Mouse (Mus musculus) olfactory bulb, adult 2 months (tissue): Measurements from ENCODE around the gene 4930578C19Rik. TPM values are rescaled to one million over a fixed set of nuclear protein-coding genes. Genes with fewer than 3 reads are reported as not detected.
"Not testable (repeated sequence)": the region's sequence is repeated elsewhere in the genome, so short reads cannot be mapped to it uniquely, and the experiment has no call there.

Source experiments
- H3K27ac ChIP-seq: fragments of 200-500 bp; 2 replicates; pipeline ENCODE4 v1.5.1; 2012; ENCODE audit warnings: low read depth, low read length; ENCODE audit not compliant: insufficient read depth
- H3K4me1 ChIP-seq: fragments of 200-500 bp; 2 replicates; pipeline ENCODE4 v1.6.1; 2012; ENCODE audit warnings: low read length; ENCODE audit not compliant: control insufficient read depth, insufficient read depth
- H3K4me3 ChIP-seq: fragments of 200-500 bp; 2 replicates; pipeline ENCODE4 v1.5.1; 2012; ENCODE audit warnings: mild to moderate bottlenecking, low read depth, low read length, moderate library complexity; ENCODE audit not compliant: insufficient read depth
- CTCF ChIP-seq: fragments of 200-500 bp; IDR thresholded peaks from 2 replicates; pipeline ENCODE4 v1.5.1; 2012; ENCODE audit warnings: low read depth, mild to moderate bottlenecking, low read length, moderate library complexity; ENCODE audit not compliant: insufficient read depth
- POLR2A ChIP-seq: fragments of 200-500 bp; IDR thresholded peaks from 2 replicates; pipeline ENCODE4 v1.6.1; 2012; ENCODE audit warnings: mild to moderate bottlenecking, low read depth, low read length, moderate library complexity; ENCODE audit not compliant: insufficient read depth
- WGBS: fragments of 180-500 bp; shearing (Covaris S2); methylation state at CpG from one replicate; pipeline ENCODE4 v1.1.7; 2018; 5-methylcytosine and 5-hydroxymethylcytosine counted together
- polyA plus RNA-seq: library from polyadenylated mRNA; stranded (reverse); fragments of >200 nt; gene quantifications from 2 replicates; pipeline ENCODE4 v1.2.4, GENCODE M21; 2012; ENCODE audit warnings: low replicate concordance; ENCODE audit not compliant: missing spikeins, insufficient read depth, insufficient read length

4930578C19Rik gene
- polyA plus RNA-seq, 1 experiment = not detected

DNA sequence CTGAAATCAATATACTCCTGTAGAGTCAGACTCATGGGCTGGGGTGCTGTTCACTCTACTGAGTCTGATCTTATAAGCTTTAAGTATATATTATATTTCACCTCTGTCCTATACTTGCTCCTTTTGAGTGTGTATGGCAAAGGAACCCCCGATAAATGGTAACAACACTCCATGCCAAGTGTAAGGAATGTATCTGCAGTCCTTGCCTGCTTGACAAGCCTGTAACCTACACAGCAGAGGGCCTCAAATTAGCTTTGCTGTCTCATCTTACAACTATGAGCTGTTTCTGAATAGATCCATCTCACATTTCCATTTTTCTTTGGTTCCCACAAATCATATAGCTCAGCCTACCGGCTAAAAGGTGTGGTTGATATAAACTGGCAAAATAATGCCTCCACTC lies 46.6 kb downstream of the 4930578C19Rik start:
- TF ChIP-seq POLR2A = no peak
- TF ChIP-seq CTCF = no peak
- Histone ChIP-seq H3K27ac (no peak overlapping the region), H3K4me1 (peaks cover 2% of the 10 kb centered on the region; the same call in 1 of the 2 replicates), H3K4me3 (no peak overlapping the region)
- 97% methylated on average over 2 of the region's 2 CpGs for WGBS

DNA sequence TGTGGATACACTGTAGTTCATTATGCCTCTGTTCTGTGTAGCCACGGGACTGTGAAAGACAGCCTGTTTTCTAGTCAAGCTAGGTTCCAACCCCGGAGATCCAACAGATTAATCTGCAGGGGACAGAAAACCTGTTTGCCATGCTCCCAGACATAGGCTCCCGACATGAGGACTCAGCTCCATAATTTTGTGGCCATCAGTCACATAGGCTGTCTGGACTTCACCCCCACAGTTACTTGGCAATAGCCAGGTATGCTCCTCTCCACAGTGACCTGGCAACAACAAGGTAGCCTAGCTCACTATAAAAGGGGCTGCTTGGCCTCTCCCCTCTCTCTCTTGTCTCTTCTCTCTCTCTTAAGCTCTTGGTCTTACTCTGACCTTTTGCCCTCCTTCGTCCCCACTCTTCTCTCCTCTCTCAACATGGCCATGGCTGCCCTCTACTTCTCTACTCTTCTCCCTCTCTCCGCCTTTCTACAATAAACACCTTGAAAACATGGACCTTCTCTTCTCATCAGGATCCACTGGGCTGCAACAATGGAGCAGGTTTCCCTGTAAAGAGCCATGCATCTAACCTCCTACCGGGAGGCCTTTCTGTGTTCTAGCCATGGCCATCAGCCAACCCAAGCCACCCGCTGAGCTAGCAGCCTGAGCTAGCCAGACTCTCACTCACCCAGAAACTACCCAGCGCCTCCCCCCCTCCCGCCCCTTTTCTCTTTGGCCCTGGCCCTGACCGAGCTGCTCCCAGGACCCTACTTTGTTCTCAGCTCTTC lies 49.9 kb downstream of the 4930578C19Rik start:
- H3K4me3 ChIP-seq = no peak overlapping the region
- TF ChIP-seq POLR2A (no peak), CTCF (no peak)
- no peaks in the 10 kb centered on the region for H3K4me1 ChIP-seq
- 80% methylated on average over 10 of the region's 10 CpGs for WGBS
- no peak overlapping the region for H3K27ac ChIP-seq

- no peak overlapping the region for H3K4me3 ChIP-seq
- no peak overlapping the region for H3K27ac ChIP-seq
- H3K4me1 ChIP-seq = no peaks in the 10 kb centered on the region
- no peak for TF ChIP-seq POLR2A
- no peak for TF ChIP-seq CTCF
- 42% methylated on average over 2 of the region's 2 CpGs for WGBS
These were observed 51.6 kb downstream of the 4930578C19Rik start for GRCm38 (mm10) chrX:18409598-18409997.

DNA sequence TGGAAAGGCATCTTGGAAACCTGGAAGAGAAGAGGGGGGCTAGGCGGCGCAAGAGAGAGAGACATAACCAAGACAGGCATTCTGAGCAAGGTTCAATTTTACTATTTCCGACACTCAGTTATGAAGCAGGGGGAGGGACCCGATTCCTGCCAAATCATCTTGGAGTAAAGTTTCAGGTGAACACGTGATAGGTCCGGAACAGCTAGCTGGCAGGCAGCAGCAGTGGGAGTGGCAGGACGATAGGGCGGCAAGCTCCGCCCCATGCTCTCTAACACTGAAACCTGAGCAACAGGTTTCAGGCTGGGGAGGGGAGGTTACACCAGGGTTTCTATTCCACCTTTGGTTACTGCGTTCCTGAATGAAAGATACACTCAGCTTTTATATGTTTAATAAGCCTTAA lies 58.9 kb downstream of the 4930578C19Rik start:
- Histone ChIP-seq H3K4me1 (no peaks in the 10 kb centered on the region), H3K27ac (no peak overlapping the region), H3K4me3 (no peak overlapping the region)
- TF ChIP-seq CTCF = no peak
- TF ChIP-seq POLR2A = no peak
- WGBS = 70% methylated on average over 10 of the region's 10 CpGs

DNA sequence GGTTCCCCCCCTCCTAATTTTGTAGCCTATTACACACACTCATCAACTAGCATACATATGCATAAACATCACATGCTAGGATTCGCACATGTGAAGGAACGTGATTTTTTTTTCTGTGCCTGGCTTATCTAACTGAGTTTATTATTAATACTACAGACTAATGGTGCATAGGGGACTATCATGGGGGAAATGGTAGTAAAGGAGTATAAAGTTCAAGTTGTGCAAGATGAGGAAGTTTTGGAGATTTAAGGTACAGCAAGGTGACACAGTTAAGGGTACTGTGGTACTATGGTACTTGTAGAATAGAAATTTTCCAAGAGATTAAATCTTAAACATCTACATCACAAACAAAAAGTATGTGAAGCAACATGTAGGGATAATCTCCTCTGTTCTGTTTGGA lies 64.5 kb downstream of the 4930578C19Rik start:
- TF ChIP-seq POLR2A = no peak
- TF ChIP-seq CTCF = no peak
- Histone ChIP-seq H3K27ac (no peak overlapping the region), H3K4me3 (no peak overlapping the region), H3K4me1 (no peaks in the 10 kb centered on the region)
- WGBS = 74% methylated on average over 2 of the region's 2 CpGs

DNA sequence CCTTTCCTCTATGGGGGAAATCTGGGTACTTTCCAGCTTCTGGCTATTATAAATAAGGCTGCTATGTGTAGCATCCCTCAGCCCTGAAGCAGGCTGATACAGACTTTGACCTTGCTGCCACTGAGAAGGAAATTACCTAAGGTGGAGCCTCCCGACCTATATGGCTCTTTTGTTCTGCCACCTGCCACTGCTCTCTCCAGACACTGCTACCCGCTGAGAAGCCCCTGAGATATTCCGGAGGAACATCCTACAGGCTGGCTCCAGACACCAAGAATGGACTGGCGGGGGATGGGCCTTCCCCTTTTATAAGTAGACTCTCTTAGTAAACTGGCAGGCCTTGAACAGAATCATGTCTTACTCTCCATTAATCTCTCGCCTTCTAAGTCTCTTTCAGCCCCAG lies 77.0 kb downstream of the 4930578C19Rik start:
- not testable (repeated sequence) for H3K4me1 ChIP-seq, H3K4me3 ChIP-seq, H3K27ac ChIP-seq
- 82% methylated on average over 5 of the region's 5 CpGs for WGBS
